Mouse (Mus musculus) midbrain, embryonic 11.5 days (tissue): ENCODE results near the gene Cxcr5. TPM values are rescaled to one million over a fixed set of nuclear protein-coding genes. Genes with fewer than 3 reads are reported as not detected.

ENCODE experiments used
- ATAC-seq: fragments of 200-750 bp; cut with Nextera tagmentation; 2 replicates; pipeline ENCODE4 v1.8.0; 2017; ENCODE audit warnings: moderate TSS enrichment, moderate library complexity; ENCODE audit not compliant: low FRiP score
- DNase-seq: peaks from one replicate; pipeline ENCODE4 v3.0.0; 2015; ENCODE audit warnings: low spot score; ENCODE audit errors: missing footprints
- H3K27ac ChIP-seq: fragments of 300-500 bp; sonication (generic); 2 replicates; pipeline ENCODE4 v1.5.1; 2014; ENCODE audit warnings: low read depth, low read length
- H3K27me3 ChIP-seq: fragments of 300-500 bp; sonication (generic); 2 replicates; pipeline ENCODE4 v1.6.1; 2014; ENCODE audit warnings: mild to moderate bottlenecking, low read length, moderate library complexity, mixed read lengths; ENCODE audit not compliant: control insufficient read depth, insufficient read depth
- H3K36me3 ChIP-seq: fragments of 300-500 bp; sonication (generic); 2 replicates; pipeline ENCODE4 v1.6.1; 2014; ENCODE audit warnings: mild to moderate bottlenecking, low read length, moderate library complexity, mixed read lengths; ENCODE audit not compliant: control insufficient read depth, insufficient read depth
- H3K4me1 ChIP-seq: fragments of 300-500 bp; sonication (generic); 2 replicates; pipeline ENCODE4 v1.6.1; 2014; ENCODE audit warnings: low read length; ENCODE audit not compliant: control insufficient read depth, insufficient read depth
- H3K4me2 ChIP-seq: fragments of 300-500 bp; sonication (generic); 2 replicates; pipeline ENCODE4 v1.6.1; 2014; ENCODE audit warnings: mild to moderate bottlenecking, moderate library complexity
- H3K4me3 ChIP-seq: fragments of 300-500 bp; sonication (generic); 2 replicates; pipeline ENCODE4 v1.5.1; 2014; ENCODE audit warnings: low read depth, low read length
- H3K9ac ChIP-seq: fragments of 300-500 bp; sonication (generic); 2 replicates; pipeline ENCODE4 v1.6.1; 2014; ENCODE audit warnings: low read length
- H3K9me3 ChIP-seq: fragments of 300-500 bp; sonication (generic); 2 replicates; pipeline ENCODE4 v1.6.1; 2016; ENCODE audit warnings: low read length; ENCODE audit not compliant: control insufficient read depth
- WGBS: fragments of 180-500 bp; shearing (Covaris S2); extraction: QIAGEN DNeasy Blood & Tissue Kit; methylation state at CpG from one replicate; pipeline ENCODE4 v1.1.7; 2014; 5-methylcytosine and 5-hydroxymethylcytosine counted together
- polyA plus RNA-seq: library from polyadenylated mRNA; unstranded; fragments of >200 nt; fragmentation: Nextera tagmentation; extraction: Ambion mirVana; gene quantifications from 2 replicates; pipeline ENCODE4 v1.2.1, GENCODE M21; 2014

Cxcr5 gene
- polyA plus RNA-seq, 1 experiment from 2014 or later = 0.10 TPM

DNA sequence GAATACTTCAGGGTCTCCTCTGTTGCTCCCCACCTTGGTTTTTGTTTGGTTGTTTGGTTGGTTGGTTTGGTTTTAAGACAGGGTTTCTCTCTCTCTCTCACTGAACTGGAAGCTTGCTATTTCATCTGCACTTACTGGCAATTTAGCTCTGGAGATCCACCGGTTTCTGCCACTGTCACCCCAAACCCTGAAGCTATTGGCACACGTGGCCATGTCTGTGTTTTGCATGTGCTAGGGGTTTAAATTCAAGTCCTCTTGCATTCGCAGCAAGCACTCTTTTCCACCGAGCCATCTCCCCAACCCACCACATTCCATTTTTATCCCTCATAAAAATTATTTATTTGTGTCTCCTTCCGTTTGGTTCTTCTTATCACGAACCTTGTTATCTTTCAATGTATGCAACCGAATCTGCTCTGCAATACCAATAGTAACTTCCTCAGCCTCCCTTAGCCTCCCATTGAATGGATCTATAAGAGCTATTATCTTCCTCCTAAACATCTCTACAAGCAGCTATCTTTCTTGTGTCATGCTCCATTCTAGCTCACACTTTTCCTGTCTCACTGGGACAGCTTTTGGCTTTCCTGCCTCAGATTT, 30.0 kb upstream of the Cxcr5 start:
- 80% methylated on average over 7 of the region's 7 CpGs for WGBS
- Histone ChIP-seq H3K4me3 (no peak overlapping the region), H3K36me3 (no peaks in the 10 kb centered on the region), H3K4me1 (no peaks in the 10 kb centered on the region), H3K4me2 (no peak overlapping the region), H3K9ac (no peak overlapping the region), H3K9me3 (no peaks in the 10 kb centered on the region), H3K27ac (no peak overlapping the region), H3K27me3 (no peaks in the 10 kb centered on the region)
- ATAC-seq (no peak), DNase-seq (peak; percentile 41)

DNA sequence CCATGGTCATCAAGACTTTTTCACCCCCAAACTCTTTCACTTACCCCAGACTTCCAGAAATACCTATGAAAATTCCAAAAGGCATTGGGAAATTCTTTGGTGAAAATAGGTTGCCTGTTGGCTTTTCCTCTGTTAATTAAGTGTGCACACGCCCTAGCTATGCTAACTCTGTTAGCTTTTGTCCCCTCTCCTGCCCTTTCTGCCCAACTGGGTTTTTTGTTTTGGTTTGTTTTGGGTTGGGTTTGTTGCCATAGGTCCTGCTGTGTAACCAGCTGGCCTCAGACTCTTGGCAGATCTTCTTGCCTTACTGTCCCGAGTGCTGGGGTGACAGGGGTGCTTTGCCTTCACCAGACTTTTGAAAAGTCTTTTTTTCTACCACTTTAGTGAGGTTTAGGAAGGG, 29.3 kb upstream of the Cxcr5 start:
- Histone ChIP-seq H3K4me2 (no peak overlapping the region), H3K27ac (no peak overlapping the region), H3K9me3 (no peaks in the 10 kb centered on the region), H3K27me3 (no peaks in the 10 kb centered on the region), H3K36me3 (no peaks in the 10 kb centered on the region), H3K4me1 (no peaks in the 10 kb centered on the region), H3K4me3 (no peak overlapping the region), H3K9ac (no peak overlapping the region)
- DNase-seq (peak; percentile 65), ATAC-seq (no peak)
- WGBS = 14% methylated on average over 2 of the region's 2 CpGs

DNA sequence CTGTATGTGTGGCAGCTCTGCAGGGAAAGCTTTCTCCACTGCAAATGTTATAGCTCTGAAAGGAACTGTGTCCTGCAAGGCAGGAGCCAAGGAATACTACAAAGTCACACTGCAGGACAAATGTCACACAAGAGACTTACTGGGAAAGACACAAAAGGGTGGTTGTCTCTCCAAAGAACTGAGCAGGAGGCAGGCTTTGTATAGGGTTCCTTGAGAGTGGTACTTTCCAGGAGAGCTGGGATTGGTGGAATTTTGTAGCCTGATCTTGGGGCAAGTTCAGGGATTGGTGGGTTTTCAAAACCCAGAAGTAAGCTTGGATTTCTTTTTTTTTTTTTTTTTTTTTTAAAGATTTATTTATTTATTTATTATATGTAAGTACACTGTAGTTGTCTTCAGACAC, 27.4 kb upstream of the Cxcr5 start:
- H3K4me3 ChIP-seq = no peak overlapping the region
- no peak for DNase-seq
- H3K9ac ChIP-seq = no peak overlapping the region
- no peaks in the 10 kb centered on the region for H3K27me3 ChIP-seq
- no peak overlapping the region for H3K27ac ChIP-seq
- no peaks in the 10 kb centered on the region; the same call in 1 of the 2 replicates for H3K9me3 ChIP-seq
- H3K4me1 ChIP-seq = no peaks in the 10 kb centered on the region
- ATAC-seq = no peak
- H3K4me2 ChIP-seq = no peak overlapping the region
- H3K36me3 ChIP-seq = no peaks in the 10 kb centered on the region

DNA sequence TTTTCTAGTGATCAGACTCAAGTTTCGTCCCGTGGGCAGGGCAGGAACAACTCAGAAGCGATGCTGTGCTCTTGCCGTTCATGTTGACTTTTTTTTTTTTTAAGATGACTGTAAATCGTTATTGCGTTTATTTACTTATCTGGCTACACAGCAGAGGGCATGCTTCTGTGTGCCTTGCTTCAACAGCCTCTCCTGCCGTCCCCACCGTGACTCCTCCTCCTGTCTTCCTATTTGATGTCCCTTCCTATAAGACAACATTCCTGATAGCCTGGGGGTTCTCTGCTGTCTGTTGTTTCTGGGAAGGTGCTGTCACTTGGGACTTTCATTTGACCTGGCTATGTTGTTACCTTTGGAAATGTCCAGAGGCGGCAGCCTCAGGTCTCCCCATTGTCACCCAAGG, 26.9 kb upstream of the Cxcr5 start:
- no peaks in the 10 kb centered on the region for H3K4me1 ChIP-seq
- H3K9me3 ChIP-seq = no peaks in the 10 kb centered on the region; the same call in 1 of the 2 replicates
- ATAC-seq = no peak
- H3K4me3 ChIP-seq = no peak overlapping the region
- H3K36me3 ChIP-seq = no peaks in the 10 kb centered on the region
- no peaks in the 10 kb centered on the region for H3K27me3 ChIP-seq
- H3K4me2 ChIP-seq = no peak overlapping the region
- 83% methylated on average over 9 of the region's 9 CpGs for WGBS
- no peak overlapping the region for H3K9ac ChIP-seq
- no peak overlapping the region for H3K27ac ChIP-seq
- DNase-seq = peak; percentile 60

DNA sequence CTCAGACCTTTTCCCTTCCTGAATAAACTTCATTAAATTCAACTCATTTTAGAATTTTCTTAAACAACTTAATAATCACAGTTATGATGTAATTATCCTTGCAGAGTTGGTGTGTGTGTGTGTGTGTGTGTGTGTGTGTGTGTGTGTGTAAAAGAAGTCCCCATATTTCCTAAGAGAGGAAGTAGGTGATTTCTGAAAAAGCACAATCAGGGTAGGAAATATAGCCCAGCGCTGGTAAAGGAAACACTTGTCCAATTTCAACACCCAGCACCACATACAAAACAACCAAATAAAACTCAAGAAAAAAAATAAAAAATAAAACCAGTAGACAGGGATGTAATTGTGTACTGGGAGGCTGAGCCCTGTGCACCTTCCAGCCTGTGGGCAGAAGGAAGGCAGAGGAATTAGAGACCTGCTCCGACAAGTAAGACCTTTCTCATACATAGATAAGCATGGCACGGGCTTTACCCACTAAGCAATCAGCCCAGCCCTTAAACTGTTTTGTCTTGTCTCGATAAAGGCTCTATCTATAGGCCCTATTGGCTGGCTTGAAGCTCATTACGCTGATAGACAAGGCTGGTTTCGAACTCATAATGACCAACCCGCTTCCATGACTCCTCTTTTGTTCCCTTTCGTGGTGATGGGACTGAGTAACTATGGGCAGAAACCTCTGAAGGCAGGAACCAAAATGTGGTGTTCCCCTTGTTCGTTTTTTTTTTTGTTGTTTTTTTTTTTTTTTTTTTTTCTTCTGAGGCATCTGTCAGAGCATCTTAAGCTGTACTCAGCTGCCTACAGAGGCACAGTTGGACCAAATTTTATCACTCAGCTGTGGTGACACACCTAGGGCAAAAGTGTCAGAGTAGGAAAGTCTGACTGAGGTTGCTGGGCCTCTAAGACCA, 25.8 kb upstream of the Cxcr5 start:
- Histone ChIP-seq H3K4me1 (no peaks in the 10 kb centered on the region), H3K9ac (no peak overlapping the region), H3K27ac (no peak overlapping the region), H3K9me3 (no peaks in the 10 kb centered on the region; the same call in 1 of the 2 replicates), H3K4me3 (no peak overlapping the region), H3K36me3 (no peaks in the 10 kb centered on the region), H3K27me3 (no peaks in the 10 kb centered on the region), H3K4me2 (no peak overlapping the region)
- peak; percentile 53 for DNase-seq
- no peak for ATAC-seq
- WGBS = 84% methylated on average over 9 of the region's 9 CpGs

DNA sequence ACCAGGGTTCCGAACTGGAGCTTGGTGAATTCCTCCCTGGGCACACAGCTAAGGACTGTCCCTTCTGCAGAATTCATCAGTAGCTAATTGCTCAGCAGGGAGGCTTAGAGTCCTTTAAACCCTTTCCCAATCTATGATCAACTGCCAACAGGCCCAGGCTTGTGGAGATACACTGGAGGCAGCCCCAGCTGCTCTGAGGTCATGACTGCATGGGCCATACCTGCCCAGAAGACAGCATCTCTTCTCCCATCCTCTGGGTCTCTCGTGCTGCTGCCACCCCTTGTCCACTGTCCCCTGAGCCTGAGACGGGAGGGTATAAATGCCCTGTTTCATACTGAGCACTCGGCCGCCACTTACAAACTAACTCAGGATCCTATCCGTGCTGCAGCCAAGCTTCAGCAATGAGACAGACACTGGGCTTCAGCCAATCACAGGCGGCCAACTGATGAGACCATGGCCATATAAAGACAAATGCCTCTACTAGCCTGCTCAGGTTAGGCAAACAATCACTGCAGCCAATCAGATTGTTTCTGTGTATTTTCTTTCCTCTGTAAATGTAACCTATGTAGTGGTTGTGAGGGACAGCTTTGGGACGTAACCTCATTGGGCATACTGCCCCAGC, 25.1 kb upstream of the Cxcr5 start:
- peak; percentile 17 for DNase-seq
- Histone ChIP-seq H3K27me3 (no peaks in the 10 kb centered on the region), H3K4me2 (no peak overlapping the region), H3K4me3 (no peak overlapping the region), H3K4me1 (no peaks in the 10 kb centered on the region), H3K9ac (no peak overlapping the region), H3K36me3 (no peaks in the 10 kb centered on the region), H3K27ac (no peak overlapping the region), H3K9me3 (no peaks in the 10 kb centered on the region; the same call in 1 of the 2 replicates)
- whole genome bisulfite sequencing = 75% methylated on average over 8 of the region's 8 CpGs
- no peak for ATAC-seq

DNA sequence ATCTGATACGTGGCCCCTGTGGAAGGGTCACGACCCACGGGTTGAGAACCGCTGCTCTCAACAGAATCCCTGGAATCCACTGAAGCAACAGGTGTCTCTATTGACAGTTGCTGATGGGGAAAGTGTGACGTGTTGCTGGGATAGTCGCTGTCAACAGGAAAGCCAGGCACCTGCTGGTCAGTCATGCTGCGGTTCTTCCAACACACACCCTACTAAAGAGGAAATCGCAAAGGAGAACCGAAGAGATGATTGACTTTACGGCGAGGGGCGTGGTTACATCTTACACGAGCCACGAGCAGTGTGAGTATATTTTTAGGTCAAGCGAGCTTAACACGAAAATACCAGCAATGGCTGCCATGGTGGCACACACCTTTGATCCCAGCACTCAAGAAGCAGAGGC, 20.7 kb upstream of the Cxcr5 start:
- 89% methylated on average over 16 of the region's 16 CpGs for WGBS
- DNase-seq (no peak), ATAC-seq (no peak)
- Histone ChIP-seq H3K36me3 (no peaks in the 10 kb centered on the region), H3K4me1 (no peaks in the 10 kb centered on the region), H3K9me3 (no peaks in the 10 kb centered on the region; the same call in 1 of the 2 replicates), H3K4me3 (no peak overlapping the region), H3K9ac (no peak overlapping the region), H3K4me2 (no peak overlapping the region), H3K27ac (no peak overlapping the region), H3K27me3 (no peaks in the 10 kb centered on the region)

DNA sequence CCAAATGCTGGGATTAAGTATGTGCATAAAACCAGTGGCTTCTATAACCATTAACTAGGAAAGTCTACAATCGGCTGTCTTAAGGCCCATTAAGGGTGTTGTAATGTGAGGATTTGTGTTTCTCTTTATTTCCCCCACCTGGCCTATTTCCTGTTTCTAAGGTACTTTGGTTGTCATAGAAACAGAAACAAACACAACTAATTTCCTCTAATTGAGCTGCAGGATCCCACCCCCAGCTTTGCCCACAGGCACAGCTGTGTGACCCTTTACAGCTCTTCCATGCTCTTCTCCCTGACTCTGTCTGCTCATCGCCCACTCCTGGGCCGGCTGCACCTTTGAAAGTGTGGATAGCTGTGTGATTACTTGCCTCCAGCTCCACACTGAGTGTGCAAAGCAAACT, 19.7 kb upstream of the Cxcr5 start:
- Histone ChIP-seq H3K27ac (no peak overlapping the region), H3K4me3 (no peak overlapping the region), H3K9me3 (no peaks in the 10 kb centered on the region; the same call in 1 of the 2 replicates), H3K4me2 (no peak overlapping the region), H3K36me3 (no peaks in the 10 kb centered on the region), H3K4me1 (no peaks in the 10 kb centered on the region), H3K27me3 (no peaks in the 10 kb centered on the region), H3K9ac (no peak overlapping the region)
- 67% methylated on average over 3 of the region's 3 CpGs for WGBS
- DNase-seq (no peak), ATAC-seq (no peak)

DNA sequence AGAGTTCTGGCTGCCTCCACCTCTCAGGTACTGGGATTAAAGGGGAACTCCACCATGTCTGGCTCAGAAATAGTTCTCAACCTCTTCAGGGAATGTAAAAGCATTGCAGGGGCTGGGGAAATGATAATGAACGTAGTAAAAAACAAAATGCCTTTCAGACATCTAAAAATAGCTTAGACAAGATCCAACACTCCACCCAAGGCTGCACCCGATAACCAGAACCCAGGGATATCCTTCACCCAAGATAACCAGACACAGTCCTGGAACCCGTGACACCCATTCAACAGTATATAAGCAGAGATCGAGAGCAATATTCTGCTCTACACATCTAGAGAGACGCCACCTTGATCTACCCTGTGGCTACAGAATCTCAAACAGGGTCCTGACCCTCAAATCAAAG, 18.4 kb upstream of the Cxcr5 start:
- Histone ChIP-seq H3K9me3 (no peaks in the 10 kb centered on the region; the same call in 1 of the 2 replicates), H3K36me3 (no peaks in the 10 kb centered on the region), H3K4me1 (no peaks in the 10 kb centered on the region), H3K9ac (no peak overlapping the region), H3K4me2 (no peak overlapping the region), H3K27ac (no peak overlapping the region), H3K27me3 (no peaks in the 10 kb centered on the region), H3K4me3 (no peak overlapping the region)
- no peak for DNase-seq
- 90% methylated on average over 5 of the region's 5 CpGs for WGBS
- no peak for ATAC-seq
